ENCODE assay signal across 11 mouse cellular contexts in genomic region chr11:95509126-95509717, GRCm38 (mm10). TPM values are rescaled to one million over a fixed set of nuclear protein-coding genes. Genes with fewer than 3 reads are reported as not detected.
DNase-seq lines count a peak whose midpoint lies in the region; ATAC-seq and TF ChIP-seq lines count a peak whose summit lies in the region.
"Had no signal": no experiment of that assay in that cellular context is flagged by ENCODE, and none has a peak within 500 bp of the region (broad histone marks: within the 10 kb centered on the region; RNA-seq: fewer than 3 reads in every experiment).

No protein-coding gene starts in this region.

- no peaks in the 10 kb centered on the region for H3K9me3 ChIP-seq in kidney, postnatal 0 days (replicated peaks; ENCODE audit: low read length)
- H3K9me3 ChIP-seq in kidney, embryonic 16.5 days (ENCODE audit: low read length) = no peaks in the 10 kb centered on the region
- 0 out of 2 replicates have a peak, but pooled peaks cover 3% of the 10 kb centered on the region for H3K9me3 ChIP-seq in E14TG2a.4 (ENCODE audit: low read length)
- H3K9me3 ChIP-seq in forebrain, embryonic 16.5 days (ENCODE audit: control insufficient read depth, low read length) = no peaks in the 10 kb centered on the region
- H3K9me3 ChIP-seq: limb, embryonic 15.5 days had no signal

- peak; percentile 62 to 82 for DNase-seq in adrenal gland, adult (ENCODE audit: inconsistent age in 2 of 2, low spot score in 1 of 2)
- no peak for DNase-seq in adrenal gland, postnatal 4 days (ENCODE audit: low spot score in 2 of 2)
- DNase-seq in kidney, postnatal 0 days (ENCODE audit: low spot score) = peak; percentile 19
- no peak for DNase-seq in neural tube, embryonic 10.5 days (ENCODE audit: extremely low spot score, low spot score)
- DNase-seq: kidney, adult 8-10 months had no signal

- TF ChIP-seq POLR2A in cortical plate, adult 2 months (IDR thresholded peaks at IDR 0.05; ENCODE audit: extremely low read depth, insufficient read depth, low read length) = no peak

- H3K4me3 ChIP-seq in kidney, postnatal 0 days (replicated peaks; ENCODE audit: low read depth, low read length) = no peak overlapping the region
- H3K4me3 ChIP-seq in kidney, embryonic 16.5 days (ENCODE audit: low read length) = no peak overlapping the region
- no peak overlapping the region for H3K4me3 ChIP-seq in E14TG2a.4 (replicated peaks; ENCODE audit: low read length)
- H3K4me3 ChIP-seq in cortical plate, adult 2 months (ENCODE audit: insufficient read depth, low read length) = no peak overlapping the region
- H3K4me3 ChIP-seq in forebrain, embryonic 16.5 days (replicated peaks; ENCODE audit: low read length) = no peak overlapping the region
- H3K4me3 ChIP-seq: limb, embryonic 15.5 days; myocyte had no signal

- no peak overlapping the region for H3K9ac ChIP-seq in kidney, postnatal 0 days (ENCODE audit: low read depth, low read length)
- no peak overlapping the region for H3K9ac ChIP-seq in kidney, embryonic 16.5 days (replicated peaks; ENCODE audit: low read length)
- no peak overlapping the region for H3K9ac ChIP-seq in forebrain, embryonic 16.5 days (replicated peaks; ENCODE audit: low read depth, low read length)
- H3K9ac ChIP-seq: limb, embryonic 15.5 days had no signal

- H3K36me3 ChIP-seq in kidney, postnatal 0 days (ENCODE audit: insufficient read depth, low read length) = no peaks in the 10 kb centered on the region
- H3K36me3 ChIP-seq in kidney, embryonic 16.5 days (ENCODE audit: insufficient read depth, low read length) = no peaks in the 10 kb centered on the region
- no peaks in the 10 kb centered on the region for H3K36me3 ChIP-seq in E14TG2a.4 (ENCODE audit: insufficient read depth, low read length)
- no peaks in the 10 kb centered on the region for H3K36me3 ChIP-seq in forebrain, embryonic 16.5 days (ENCODE audit: control insufficient read depth, insufficient read depth)
- H3K36me3 ChIP-seq: limb, embryonic 15.5 days had no signal

- peak; percentile 59 for TF ChIP-seq CTCF in kidney, postnatal 0 days (IDR thresholded peaks at IDR 0.05; ENCODE audit: low read depth)
- TF ChIP-seq CTCF in E14TG2a.4 (conservative IDR thresholded peaks at IDR 0.05; ENCODE audit: low read length) = peak; percentile 66
- peak; percentile 48 for TF ChIP-seq CTCF in cortical plate, adult 2 months (IDR thresholded peaks at IDR 0.05; ENCODE audit: extremely low read depth, insufficient read depth, low read length)

- H3K27me3 ChIP-seq in kidney, postnatal 0 days (ENCODE audit: insufficient read depth, low read length) = peaks cover 11% of the 10 kb centered on the region; the same call in 1 of the 2 replicates
- peaks cover 22% of the 10 kb centered on the region for H3K27me3 ChIP-seq in kidney, embryonic 16.5 days (ENCODE audit: insufficient read depth, low read length)
- H3K27me3 ChIP-seq in E14TG2a.4 (ENCODE audit: insufficient read depth, low read length) = peaks cover 34% of the 10 kb centered on the region
- H3K27me3 ChIP-seq in forebrain, embryonic 16.5 days (replicated peaks; ENCODE audit: control insufficient read depth, insufficient read depth, low read length) = peaks cover 18% of the 10 kb centered on the region

- ATAC-seq in kidney, postnatal 0 days (replicated peaks; ENCODE audit: low FRiP score, low read depth) = no peak
- no peak for ATAC-seq in kidney, embryonic 16.5 days (ENCODE audit: low FRiP score, low TSS enrichment)
- no peak for ATAC-seq in forebrain, embryonic 16.5 days

- no peak overlapping the region for H3K4me2 ChIP-seq in kidney, postnatal 0 days (ENCODE audit: low read length)
- H3K4me2 ChIP-seq in kidney, embryonic 16.5 days (replicated peaks; ENCODE audit: low read depth, low read length) = no peak overlapping the region
- no peak overlapping the region for H3K4me2 ChIP-seq in forebrain, embryonic 16.5 days (ENCODE audit: low read length)

- H3K4me1 ChIP-seq in kidney, postnatal 0 days (replicated peaks; ENCODE audit: insufficient read depth, low read length) = peaks cover 4% of the 10 kb centered on the region; the same call in 1 of the 2 replicates
- peaks cover 21% of the 10 kb centered on the region for H3K4me1 ChIP-seq in kidney, embryonic 16.5 days (ENCODE audit: insufficient read depth, low read length)
- peaks cover 71% of the 10 kb centered on the region for H3K4me1 ChIP-seq in E14TG2a.4 (replicated peaks; ENCODE audit: low read depth, low read length)
- H3K4me1 ChIP-seq in cortical plate, adult 2 months (ENCODE audit: control insufficient read depth, insufficient read depth, low read length) = peaks cover 2% of the 10 kb centered on the region; the same call in 1 of the 2 replicates
- H3K4me1 ChIP-seq in forebrain, embryonic 16.5 days (replicated peaks; ENCODE audit: control insufficient read depth, insufficient read depth, low read length) = peaks cover 11% of the 10 kb centered on the region

- no peak overlapping the region for H3K27ac ChIP-seq in kidney, postnatal 0 days
- H3K27ac ChIP-seq in kidney, embryonic 16.5 days (ENCODE audit: low read length) = no peak overlapping the region
- H3K27ac ChIP-seq in cortical plate, adult 2 months (ENCODE audit: insufficient read depth, low read length) = no peak overlapping the region
- H3K27ac ChIP-seq in forebrain, embryonic 16.5 days (ENCODE audit: low read length) = no peak overlapping the region
- H3K27ac ChIP-seq: limb, embryonic 15.5 days had no signal

- WGBS in kidney, postnatal 0 days = 80% methylated on average over 6 of the region's 6 CpGs
- 84% methylated on average over 6 of the region's 6 CpGs for whole genome bisulfite sequencing in kidney, embryonic 16.5 days
- 75% methylated on average over 6 of the region's 6 CpGs for WGBS in forebrain, embryonic 16.5 days

RNA-seq across cellular contexts. Expression of gene Nxph3, which starts 5.1 kb away (rescaled TPM):
- total RNA-seq in adrenal gland, postnatal 4 days (2021) = 1 to 10 TPM; 2.2 to 3.2 TPM
- polyA plus RNA-seq in kidney, postnatal 0 days (2015; fragmentation: Nextera tagmentation; extraction: Ambion mirVana) = 0.51 and 0.75 TPM in 2 replicates
- 0.36 and 0.62 TPM in 2 replicates for polyA plus RNA-seq in kidney, embryonic 16.5 days (2015; fragmentation: Nextera tagmentation; extraction: Ambion mirVana)
- polyA plus RNA-seq in cortical plate, adult 2 months (2012; rRNA removed) = 30.2 and 33.4 TPM in 2 replicates
- polyA plus RNA-seq in forebrain, embryonic 16.5 days (2015; fragmentation: Nextera tagmentation; extraction: Ambion mirVana) = 7.5 and 7.6 TPM in 2 replicates

Comparison
In these comparisons a context has a peak if more than half of its experiments do, and no peak if none do; other contexts are left out.
1. DNase-seq: peak in adrenal gland, adult (2 of 2) and kidney, postnatal 0 days (single experiment); none in adrenal gland, postnatal 4 days (0 of 2) and neural tube, embryonic 10.5 days (single experiment).
2. Peak in every context shown above with its lines, with median percentiles within 50 percentile points of each other: CTCF ChIP-seq.